Mouse (Mus musculus) cerebellum, adult 2 months (tissue): ENCODE results near the gene Dixdc1.

Experiments used
- CTCF ChIP-seq: fragments of 200-500 bp; IDR thresholded peaks from 2 replicates; pipeline ENCODE4 v1.5.1; 2011; ENCODE audit warnings: low read depth, mild to moderate bottlenecking, control low read depth, low read length, moderate library complexity, borderline replicate concordance; ENCODE audit not compliant: insufficient read depth
- POLR2A ChIP-seq: fragments of 200-500 bp; IDR thresholded peaks from 2 replicates; pipeline ENCODE4 v1.6.1; 2011; ENCODE audit warnings: low read length, control low read depth, borderline replicate concordance; ENCODE audit not compliant: insufficient read depth

DNA sequence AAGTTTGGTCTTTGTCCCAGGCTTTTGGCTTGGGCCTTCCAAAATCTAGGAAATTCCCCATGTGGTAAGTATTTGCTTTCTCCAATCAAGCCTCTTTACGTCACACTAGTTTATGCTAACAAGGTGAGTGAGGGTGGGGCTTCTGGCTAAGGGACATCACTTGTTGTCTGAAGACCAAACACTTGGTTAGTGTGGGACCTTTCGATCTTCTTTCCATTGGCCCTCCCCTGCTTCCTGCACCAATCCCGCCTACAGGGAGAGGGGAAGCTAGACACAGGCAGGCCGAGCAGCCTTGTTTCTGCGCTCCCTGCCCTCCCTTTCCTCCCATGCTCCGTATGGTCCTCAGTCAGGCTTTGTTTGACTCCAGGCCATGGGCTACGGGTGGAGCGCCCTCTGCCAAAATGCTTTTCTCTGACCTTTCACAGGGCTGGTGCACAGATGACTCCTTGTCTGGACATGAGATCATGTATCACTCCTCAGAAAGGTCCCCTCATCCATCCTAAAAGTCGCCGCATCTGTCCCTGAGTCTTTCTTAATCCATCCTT, 92.4 kb downstream of the Dixdc1 start:
- TF ChIP-seq CTCF = no peak
- no peak for TF ChIP-seq POLR2A
